Mouse (Mus musculus) hindbrain, embryonic 12.5 days (tissue): ENCODE measurements at regions not wholly inside any gene's neighbourhood (a gene's known extent, or its start where the extent isn't known, plus 50 kb on each side); places are given as distances from the start of the nearest gene placed in this dataset.
A peak's percentile ranks its signal among the peaks of the same experiment; 100 is the strongest.

Source experiments
- ATAC-seq: fragments of 200-750 bp; cut with Nextera tagmentation; 2 replicates; pipeline ENCODE4 v1.8.0; 2017; ENCODE audit warnings: moderate TSS enrichment; ENCODE audit not compliant: low FRiP score
- H3K27ac ChIP-seq: fragments of 300-500 bp; sonication (generic); 2 replicates; pipeline ENCODE4 v1.5.1; 2016; ENCODE audit warnings: mild to moderate bottlenecking
- H3K27me3 ChIP-seq: fragments of 300-500 bp; sonication (generic); 2 replicates; pipeline ENCODE4 v1.6.1; 2016; ENCODE audit warnings: mild to moderate bottlenecking
- H3K36me3 ChIP-seq: fragments of 300-500 bp; sonication (generic); 2 replicates; pipeline ENCODE4 v1.6.1; 2016; ENCODE audit warnings: mild to moderate bottlenecking
- H3K4me1 ChIP-seq: fragments of 300-500 bp; sonication (generic); 2 replicates; pipeline ENCODE4 v1.6.1; 2016
- H3K4me2 ChIP-seq: fragments of 300-500 bp; sonication (generic); replicated peaks from 2 replicates; pipeline ENCODE4 v1.6.1; 2016; ENCODE audit warnings: mild to moderate bottlenecking
- H3K4me3 ChIP-seq: fragments of 300-500 bp; sonication (generic); 2 replicates; pipeline ENCODE4 v1.5.1; 2016; ENCODE audit warnings: mild to moderate bottlenecking
- H3K9ac ChIP-seq: fragments of 300-500 bp; sonication (generic); 2 replicates; pipeline ENCODE4 v1.6.1; 2016; ENCODE audit warnings: mild to moderate bottlenecking, moderate library complexity
- H3K9me3 ChIP-seq: fragments of 300-500 bp; sonication (generic); replicated peaks from 2 replicates; pipeline ENCODE4 v1.6.1; 2016; ENCODE audit warnings: mild to moderate bottlenecking
- WGBS: fragments of 180-500 bp; shearing (Covaris S2); methylation state at CpG from one replicate; pipeline ENCODE4 v1.1.7; 2016; 5-methylcytosine and 5-hydroxymethylcytosine counted together

DNA sequence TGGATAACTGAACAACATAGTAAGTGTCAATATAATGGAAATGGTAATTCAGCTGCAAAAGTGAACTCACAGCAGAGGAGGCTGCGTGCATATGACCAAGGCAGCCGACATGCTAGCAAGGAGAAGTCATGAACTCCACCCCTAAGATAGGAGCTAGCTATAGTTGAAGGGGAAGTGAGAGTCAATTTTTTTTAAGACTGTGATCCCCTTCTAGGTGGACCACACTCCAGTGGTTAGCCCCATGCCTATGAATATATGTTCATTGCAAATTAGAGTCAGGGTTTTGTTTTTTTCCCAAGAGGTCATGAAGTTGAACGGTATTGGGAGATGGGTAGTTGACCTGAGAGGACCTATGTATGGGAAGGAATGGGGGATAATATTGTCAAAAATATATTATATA lies 451.4 kb downstream of the Mdfic start:
- no peak for ATAC-seq
- no peak overlapping the region for H3K9ac ChIP-seq
- 96% methylated on average over 3 of the region's 3 CpGs for WGBS
- no peaks in the 10 kb centered on the region for H3K27me3 ChIP-seq
- no peak overlapping the region for H3K4me3 ChIP-seq
- H3K36me3 ChIP-seq, result no peaks in the 10 kb centered on the region
- no peaks in the 10 kb centered on the region for H3K9me3 ChIP-seq
- H3K4me1 ChIP-seq, result no peaks in the 10 kb centered on the region
- H3K27ac ChIP-seq, result no peak overlapping the region
- H3K4me2 ChIP-seq, result no peak overlapping the region

DNA sequence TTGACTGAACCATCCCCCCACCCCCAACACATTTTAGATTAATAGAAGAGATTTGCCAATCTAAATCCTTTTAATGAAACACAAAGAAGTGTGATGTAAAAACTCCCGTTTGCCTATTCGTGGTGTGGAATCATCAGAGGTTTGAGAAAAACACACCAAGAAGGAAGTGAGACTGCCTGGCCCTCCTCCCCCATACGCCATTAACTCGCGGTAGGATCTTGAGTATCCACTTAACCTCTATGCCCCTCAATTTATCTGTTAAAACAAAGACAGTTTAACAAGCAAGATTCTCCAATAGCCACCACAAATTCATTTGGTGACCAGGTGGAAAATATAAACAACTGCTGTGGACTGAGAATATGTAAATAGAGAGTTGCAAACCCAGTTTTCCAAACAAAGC lies 456.9 kb downstream of the Mdfic start:
- no peaks in the 10 kb centered on the region for H3K4me1 ChIP-seq
- H3K9me3 ChIP-seq, result no peaks in the 10 kb centered on the region
- no peak for ATAC-seq
- H3K4me3 ChIP-seq, result no peak overlapping the region
- no peaks in the 10 kb centered on the region for H3K27me3 ChIP-seq
- H3K9ac ChIP-seq, result no peak overlapping the region
- 68% methylated on average over 5 of the region's 5 CpGs for WGBS
- H3K4me2 ChIP-seq, result no peak overlapping the region
- H3K36me3 ChIP-seq, result no peaks in the 10 kb centered on the region
- H3K27ac ChIP-seq, result no peak overlapping the region

DNA sequence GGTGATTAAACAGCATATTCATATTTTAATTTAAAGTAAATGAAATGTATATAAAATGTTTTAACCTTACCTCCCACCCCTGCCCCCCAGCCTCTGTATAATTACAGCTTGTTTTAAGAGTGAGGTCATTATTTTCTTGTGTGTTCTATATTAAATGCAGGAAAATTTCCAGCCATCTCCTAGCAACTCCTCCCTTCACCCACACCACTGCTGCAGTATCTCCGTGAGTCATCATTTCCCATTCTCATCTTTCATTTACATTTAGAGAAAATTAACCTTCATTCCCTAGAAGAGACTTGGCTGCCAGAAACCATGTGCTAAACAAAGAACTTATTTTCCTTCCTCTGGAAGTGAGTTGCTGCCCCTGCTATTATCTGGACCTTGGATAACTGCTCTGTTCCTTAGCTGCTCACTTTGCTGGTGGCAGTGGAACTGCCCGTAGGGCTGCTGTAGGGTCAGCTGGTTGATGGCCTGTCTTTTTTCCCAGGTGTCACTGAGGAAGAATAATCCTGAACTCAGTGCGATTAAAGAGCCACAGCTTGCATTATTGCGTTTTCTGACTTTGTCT lies 467.6 kb downstream of the Mdfic start:
- Histone ChIP-seq H3K9me3 (no peaks in the 10 kb centered on the region), H3K4me2 (no peak overlapping the region), H3K4me3 (no peak overlapping the region), H3K27me3 (no peaks in the 10 kb centered on the region), H3K4me1 (0 out of 2 replicates have a peak, but pooled peaks cover 4% of the 10 kb centered on the region), H3K9ac (no peak overlapping the region), H3K36me3 (no peaks in the 10 kb centered on the region), H3K27ac (no peak overlapping the region)
- 69% methylated on average over 4 of the region's 4 CpGs for WGBS
- ATAC-seq, result no peak

DNA sequence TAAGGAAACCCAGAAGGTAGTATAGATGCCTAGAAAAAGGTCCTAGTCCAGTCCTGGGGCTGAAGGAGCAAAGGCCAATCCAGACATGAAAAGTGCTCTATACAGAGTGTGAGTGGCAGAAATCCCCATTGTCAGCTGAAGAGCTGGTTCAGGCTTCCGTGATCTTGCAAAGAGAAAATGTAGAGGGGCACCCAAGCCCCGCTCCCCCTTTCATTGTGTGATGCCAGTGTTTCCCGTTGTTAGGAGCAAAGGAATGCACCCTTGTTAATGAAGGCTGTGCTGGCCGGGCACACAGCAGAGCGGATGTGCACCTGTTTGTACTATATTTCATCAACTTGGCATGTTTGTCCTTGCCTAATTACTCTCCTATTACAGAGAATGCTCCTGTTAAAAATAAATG lies 492.5 kb downstream of the Mdfic start:
- Histone ChIP-seq H3K9ac (no peak overlapping the region), H3K27me3 (no peaks in the 10 kb centered on the region), H3K4me3 (no peak overlapping the region), H3K27ac (no peak overlapping the region), H3K4me2 (no peak overlapping the region), H3K4me1 (0 out of 2 replicates have a peak, but pooled peaks cover 6% of the 10 kb centered on the region), H3K36me3 (no peaks in the 10 kb centered on the region), H3K9me3 (no peaks in the 10 kb centered on the region)
- WGBS, result 24% methylated on average over 5 of the region's 5 CpGs
- ATAC-seq, result peak; percentile 79

DNA sequence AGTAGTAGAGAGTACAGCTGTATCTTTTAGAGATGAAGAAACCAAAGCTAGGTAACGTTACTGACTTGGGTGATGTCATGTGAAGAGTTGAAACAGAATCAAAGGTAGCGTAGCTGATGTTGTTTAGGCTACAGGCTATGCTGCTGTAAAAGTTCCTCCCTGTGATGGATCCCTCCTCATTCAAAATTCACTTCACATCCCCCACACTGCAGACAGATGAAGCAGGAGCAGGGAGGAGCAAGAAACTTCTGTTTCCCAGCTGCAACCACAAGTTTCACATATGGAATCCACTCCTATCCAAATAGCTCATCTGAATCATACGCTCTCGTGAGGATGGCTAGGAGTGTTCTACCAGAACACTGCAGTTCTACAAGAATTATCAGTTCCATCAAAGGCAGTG lies 493.2 kb downstream of the Mdfic start:
- Histone ChIP-seq H3K27me3 (no peaks in the 10 kb centered on the region), H3K9me3 (no peaks in the 10 kb centered on the region), H3K4me2 (no peak overlapping the region), H3K9ac (no peak overlapping the region), H3K27ac (no peak overlapping the region), H3K4me1 (0 out of 2 replicates have a peak, but pooled peaks cover 6% of the 10 kb centered on the region), H3K4me3 (no peak overlapping the region), H3K36me3 (no peaks in the 10 kb centered on the region)
- 0 out of 2 replicates have a peak, but pooled peaks have one; percentile 22 for ATAC-seq
- WGBS, result 47% methylated on average over 4 of the region's 4 CpGs

DNA sequence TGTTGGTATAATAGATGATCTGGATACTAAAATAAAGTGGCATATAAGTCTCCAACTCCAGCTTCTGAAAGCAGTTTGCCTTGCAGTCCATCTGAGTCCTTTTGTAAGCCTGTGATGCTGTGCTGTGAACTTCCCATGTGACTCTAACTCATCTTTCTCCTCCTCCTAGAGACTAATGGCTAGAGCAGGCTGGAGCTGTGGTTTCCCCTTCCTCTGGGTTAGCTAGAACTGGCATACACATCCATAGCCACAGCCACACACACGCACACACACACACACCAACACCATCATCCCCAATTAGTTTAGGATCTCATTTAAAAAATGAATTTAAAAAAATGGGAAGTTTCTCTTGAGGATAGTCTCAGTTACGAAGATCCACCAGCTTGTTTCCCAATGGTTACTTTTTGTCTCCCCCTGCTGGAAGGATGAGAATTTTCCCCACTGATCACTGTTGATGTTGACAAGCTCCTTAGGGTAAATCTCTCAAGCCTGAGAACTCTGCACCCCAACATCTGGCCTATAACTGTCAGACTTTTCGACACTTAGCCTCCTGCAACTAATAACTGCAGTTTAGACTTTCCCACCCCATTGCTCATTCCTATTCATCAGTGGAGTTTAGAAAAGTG lies 500.7 kb downstream of the Mdfic start:
- no peak overlapping the region for H3K27ac ChIP-seq
- ATAC-seq, result peak; percentile 26; the same call in 1 of the 2 replicates

More for the DNA sequence above, 500.7 kb downstream of the Mdfic start:
- Histone ChIP-seq H3K4me1 (no peaks in the 10 kb centered on the region), H3K9ac (no peak overlapping the region), H3K9me3 (no peaks in the 10 kb centered on the region), H3K27me3 (no peaks in the 10 kb centered on the region), H3K4me3 (no peak overlapping the region), H3K4me2 (no peak overlapping the region), H3K36me3 (no peaks in the 10 kb centered on the region)
- 38% methylated on average over 3 of the region's 3 CpGs for WGBS
